Mouse (Mus musculus) cerebellum, postnatal 10 days (tissue): ENCODE measurements around the gene Tcp11l2.

Experiments
- DNase-seq, 2 experiments: peaks; one replicate each; pipeline ENCODE4 v3.0.0; 2021; ENCODE audit warnings: mixed read lengths in 2 of 2

Tcp11l2 gene

GRCm38 (mm10) chr10:84657437-84658087, 81.1 kb downstream of the Tcp11l2 start:
- DNase-seq = no peak

GRCm38 (mm10) chr10:84658088-84658848, 81.8 kb downstream of the Tcp11l2 start:
- DNase-seq = no peak

GRCm38 (mm10) chr10:84659281-84659680, 82.9 kb downstream of the Tcp11l2 start:
- DNase-seq = no peak

DNA sequence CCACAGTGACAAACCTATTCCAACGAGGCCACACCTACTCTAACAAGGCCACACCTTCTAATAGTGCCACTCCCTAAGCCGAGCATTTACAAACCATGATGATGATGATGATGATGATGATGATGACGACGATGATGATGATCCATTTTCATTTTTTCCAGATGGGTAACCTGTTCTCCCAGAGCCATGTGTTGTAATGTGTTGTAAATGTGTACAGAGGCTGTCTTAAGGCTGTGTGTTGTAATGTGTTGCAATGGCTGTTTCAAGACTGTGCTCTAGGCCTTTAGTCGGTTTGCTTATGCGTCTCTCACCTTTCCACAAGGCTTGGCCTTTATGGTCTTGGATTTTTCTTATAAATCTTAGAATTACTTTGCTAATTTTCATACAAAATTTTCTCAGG, 85.7 kb downstream of the Tcp11l2 start:
- DNase-seq = no peak
